Mouse (Mus musculus) frontal cortex, postnatal 14 days (tissue): ENCODE measurements around the gene Srpr.
A peak's percentile ranks its signal among the peaks of the same experiment; 100 is the strongest.

Source experiments
- DNase-seq, 2 experiments: peaks; one replicate each; pipeline ENCODE4 v3.0.0; 2022; ENCODE audit warnings: low spot score in 2 of 2

Srpr gene

GRCm38 (mm10) chr9:35188700-35189099, 11.3 kb upstream of the Srpr start:
- DNase-seq = peak; percentile 29 to 34

GRCm38 (mm10) chr9:35192983-35193542, 6.9 kb upstream of the Srpr start:
- no peak for DNase-seq

GRCm38 (mm10) chr9:35194048-35194447, 5.9 kb upstream of the Srpr start:
- DNase-seq = no peak

GRCm38 (mm10) chr9:35197625-35198024, 2.4 kb upstream of the Srpr start:
- no peak for DNase-seq

- DNase-seq = no peak
Observed at GRCm38 (mm10) chr9:35198351-35198750, 1.6 kb upstream of the Srpr start.

- DNase-seq = no peak
Observed at GRCm38 (mm10) chr9:35198945-35199771, 817 bp upstream of the Srpr start.

- DNase-seq = no peak
Observed at GRCm38 (mm10) chr9:35200529-35201060, 620 bp downstream of the Srpr start.

- DNase-seq = no peak
Observed at GRCm38 (mm10) chr9:35203536-35203935, 3.6 kb downstream of the Srpr start.

- DNase-seq = no peak
Observed at GRCm38 (mm10) chr9:35204421-35204820, 4.4 kb downstream of the Srpr start.

GRCm38 (mm10) chr9:35210542-35211474, 10.8 kb downstream of the Srpr start, which contains the start of gene Foxred1:
Gene Foxred1, minus strand, starts transcription at chr9:35211055.
- peak; percentile 98 to 99 for DNase-seq

- DNase-seq = no peak
Observed at GRCm38 (mm10) chr9:35211573-35212511, 11.9 kb downstream of the Srpr start.

- no peak for DNase-seq
Observed at GRCm38 (mm10) chr9:35217963-35218362, 18.0 kb downstream of the Srpr start.

- DNase-seq = no peak
Observed at GRCm38 (mm10) chr9:35223466-35223865, 23.5 kb downstream of the Srpr start.

GRCm38 (mm10) chr9:35228671-35229070, 28.7 kb downstream of the Srpr start:
- DNase-seq = no peak

- no peak for DNase-seq
Observed at GRCm38 (mm10) chr9:35235996-35236395, 36.0 kb downstream of the Srpr start.

GRCm38 (mm10) chr9:35238371-35238770, 38.4 kb downstream of the Srpr start:
- no peak for DNase-seq

GRCm38 (mm10) chr9:35238915-35239571, 39.1 kb downstream of the Srpr start:
- no peak for DNase-seq

- no peak for DNase-seq
Observed at GRCm38 (mm10) chr9:35239734-35240133, 39.8 kb downstream of the Srpr start.

GRCm38 (mm10) chr9:35247405-35247804, 47.4 kb downstream of the Srpr start:
- DNase-seq = no peak

GRCm38 (mm10) chr9:35249476-35249875, 49.5 kb downstream of the Srpr start:
- no peak for DNase-seq
